Mouse (Mus musculus): ENCODE results near the gene Rad52.
A peak's percentile ranks its signal among the peaks of the same experiment; 100 is the strongest.

The Rad52 gene

GRCm38 (mm10) chr6:119902204-119903080 is at the start of gene Rad52:
TSS of gene Rad52 (plus strand) at chr6:119902698.
- DNase-seq (ENCODE audit: low read depth, low spot score) = peak; percentile 92

GRCm38 (mm10) chr6:119854156-119854555 is 48.3 kb upstream of the Rad52 start:
- DNase-seq (ENCODE audit: low read depth, low spot score) = no peak

- DNase-seq (ENCODE audit: low read depth, low spot score) = no peak
These were observed 47.0 kb upstream of the Rad52 start for GRCm38 (mm10) chr6:119855471-119855870.

- no peak for DNase-seq (ENCODE audit: low read depth, low spot score)
These were observed 42.3 kb upstream of the Rad52 start for GRCm38 (mm10) chr6:119860236-119860635.

GRCm38 (mm10) chr6:119861519-119861918 is 41.0 kb upstream of the Rad52 start:
- DNase-seq (ENCODE audit: low read depth, low spot score) = no peak

- DNase-seq (ENCODE audit: low read depth, low spot score) = no peak
These were observed 38.0 kb upstream of the Rad52 start for GRCm38 (mm10) chr6:119864341-119865034.

GRCm38 (mm10) chr6:119883151-119883550 is 19.3 kb upstream of the Rad52 start:
- DNase-seq (ENCODE audit: low read depth, low spot score) = no peak

- DNase-seq (ENCODE audit: low read depth, low spot score) = no peak
These were observed 9.8 kb upstream of the Rad52 start for GRCm38 (mm10) chr6:119892711-119893110.

- no peak for DNase-seq (ENCODE audit: low read depth, low spot score)
These were observed 737 bp downstream of the Rad52 start for GRCm38 (mm10) chr6:119903081-119903789.

GRCm38 (mm10) chr6:119905461-119905860 is 3.0 kb downstream of the Rad52 start:
- no peak for DNase-seq (ENCODE audit: low read depth, low spot score)

GRCm38 (mm10) chr6:119912046-119912445 is 9.5 kb downstream of the Rad52 start:
- peak; percentile 92 for DNase-seq (ENCODE audit: low read depth, low spot score)

GRCm38 (mm10) chr6:119915710-119916109 is 13.2 kb downstream of the Rad52 start:
- no peak for DNase-seq (ENCODE audit: low read depth, low spot score)

GRCm38 (mm10) chr6:119918561-119919181 is 16.2 kb downstream of the Rad52 start:
- no peak for DNase-seq (ENCODE audit: low read depth, low spot score)

GRCm38 (mm10) chr6:119922136-119922535 is 19.6 kb downstream of the Rad52 start:
- no peak for DNase-seq (ENCODE audit: low read depth, low spot score)

- DNase-seq (ENCODE audit: low read depth, low spot score) = no peak
These were observed 20.0 kb downstream of the Rad52 start for GRCm38 (mm10) chr6:119922544-119922943.

- DNase-seq (ENCODE audit: low read depth, low spot score) = peak; percentile 38
These were observed 21.9 kb downstream of the Rad52 start for GRCm38 (mm10) chr6:119924235-119925005.

All from A20 (cell line).